Mouse (Mus musculus): ENCODE measurements around the gene Lrfn2. TPM values are rescaled to one million over a fixed set of nuclear protein-coding genes. Genes with fewer than 3 reads are reported as not detected.
A peak's percentile ranks its signal among the peaks of the same experiment; 100 is the strongest.

The Lrfn2 gene
- polyA plus RNA-seq, 1 experiment from 2014 or later: 10.4 TPM

DNA sequence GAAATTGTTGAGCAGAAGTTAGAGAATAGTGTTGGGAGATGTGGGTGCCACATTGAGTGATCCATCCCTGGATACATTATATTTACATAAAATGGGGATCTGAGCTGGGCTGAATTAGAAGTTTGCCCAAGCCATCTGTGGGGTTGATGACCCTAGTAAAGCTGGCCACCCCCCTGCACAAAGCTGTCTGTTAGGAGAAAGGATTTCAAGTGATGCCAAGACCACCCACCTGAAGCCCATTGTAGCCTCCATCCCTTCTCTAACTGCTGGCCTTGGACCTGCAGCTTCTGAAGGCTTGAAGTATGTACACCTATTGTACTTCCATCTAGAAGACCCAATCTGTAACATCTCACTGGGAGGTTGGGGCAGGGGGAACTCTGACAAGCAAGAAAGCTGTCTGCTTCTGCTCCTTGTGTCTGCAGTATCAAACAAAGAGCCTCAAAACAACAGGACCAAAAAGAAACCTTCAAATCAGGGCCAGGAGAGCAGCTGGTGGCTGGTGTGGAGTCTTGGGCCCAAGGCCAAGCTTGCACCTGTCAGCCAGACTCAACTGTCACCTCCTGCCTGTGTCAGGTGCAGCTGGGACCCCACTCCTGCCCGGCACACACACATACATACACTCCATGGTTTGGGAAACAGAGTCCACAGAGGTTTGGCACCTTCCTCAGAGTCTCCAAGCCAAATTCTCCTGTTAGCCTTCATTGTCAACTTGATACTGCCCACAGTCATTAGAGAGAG lies 63.2 kb downstream of the Lrfn2 start:
- H3K4me3 ChIP-seq (replicated peaks; ENCODE audit: low read length): no peak overlapping the region
- 0 out of 2 replicates have a peak, but pooled peaks cover 3% of the 10 kb centered on the region for H3K9me3 ChIP-seq (ENCODE audit: control insufficient read depth, low read length)
- no peak overlapping the region for H3K27ac ChIP-seq (ENCODE audit: low read length)
- H3K36me3 ChIP-seq (ENCODE audit: control insufficient read depth, insufficient read depth): no peaks in the 10 kb centered on the region
- no peak for ATAC-seq
- H3K4me1 ChIP-seq (replicated peaks; ENCODE audit: control insufficient read depth, insufficient read depth, low read length): peaks cover 15% of the 10 kb centered on the region
- H3K27me3 ChIP-seq (replicated peaks; ENCODE audit: control insufficient read depth, insufficient read depth, low read length): no peaks in the 10 kb centered on the region
- WGBS: 56% methylated on average over 1 of the region's 1 CpGs
- no peak overlapping the region for H3K4me2 ChIP-seq (ENCODE audit: low read length)
- H3K9ac ChIP-seq (replicated peaks; ENCODE audit: low read depth, low read length): no peak overlapping the region

DNA sequence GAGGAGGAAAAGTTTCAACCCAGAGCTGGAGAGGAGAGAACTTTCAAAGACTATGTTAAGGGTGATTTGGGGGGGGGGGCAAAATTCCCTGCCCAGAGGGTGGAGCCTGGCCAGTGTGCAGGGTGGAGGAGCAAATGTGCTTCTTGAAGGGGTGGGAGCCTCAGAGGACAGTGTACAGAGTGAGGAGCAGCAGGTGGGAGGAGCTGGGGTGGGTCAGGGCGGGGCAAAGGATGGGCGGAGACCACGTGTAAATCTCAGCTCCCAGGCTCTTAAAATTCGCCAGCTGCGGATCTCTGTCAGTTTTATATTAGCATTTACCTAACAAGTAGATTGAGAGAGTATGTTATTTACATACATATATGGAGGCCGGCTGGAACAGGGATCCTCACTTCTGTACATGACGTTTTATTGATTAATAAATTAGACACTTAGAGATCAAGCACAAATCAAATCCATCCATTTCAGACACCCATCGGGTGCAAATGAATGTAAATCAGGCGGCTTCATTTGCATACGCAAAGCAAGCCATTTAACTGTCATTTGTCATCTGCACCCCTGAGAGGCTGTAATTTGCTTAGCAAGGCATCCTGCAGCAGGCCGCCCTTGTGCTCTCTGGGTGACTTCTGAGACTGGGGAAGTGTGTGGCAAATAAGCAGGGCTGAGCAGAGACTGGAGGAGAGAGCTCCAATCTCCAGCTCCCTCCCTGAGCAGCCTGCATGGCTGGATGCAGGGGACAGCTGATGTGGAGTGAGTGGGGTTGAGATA lies 67.5 kb downstream of the Lrfn2 start:
- Histone ChIP-seq H3K27me3 (replicated peaks; ENCODE audit: control insufficient read depth, insufficient read depth, low read length) (no peaks in the 10 kb centered on the region), H3K27ac (ENCODE audit: low read length) (peak overlapping the region; percentile 78), H3K9ac (replicated peaks; ENCODE audit: low read depth, low read length) (no peak overlapping the region), H3K4me3 (replicated peaks; ENCODE audit: low read length) (no peak overlapping the region), H3K9me3 (ENCODE audit: control insufficient read depth, low read length) (0 out of 2 replicates have a peak, but pooled peaks cover 3% of the 10 kb centered on the region), H3K4me2 (ENCODE audit: low read length) (peak overlapping the region; percentile 32), H3K36me3 (ENCODE audit: control insufficient read depth, insufficient read depth) (no peaks in the 10 kb centered on the region), H3K4me1 (replicated peaks; ENCODE audit: control insufficient read depth, insufficient read depth, low read length) (peaks cover 19% of the 10 kb centered on the region)
- ATAC-seq: peak; percentile 92
- 4% methylated on average over 11 of the region's 11 CpGs for WGBS

DNA sequence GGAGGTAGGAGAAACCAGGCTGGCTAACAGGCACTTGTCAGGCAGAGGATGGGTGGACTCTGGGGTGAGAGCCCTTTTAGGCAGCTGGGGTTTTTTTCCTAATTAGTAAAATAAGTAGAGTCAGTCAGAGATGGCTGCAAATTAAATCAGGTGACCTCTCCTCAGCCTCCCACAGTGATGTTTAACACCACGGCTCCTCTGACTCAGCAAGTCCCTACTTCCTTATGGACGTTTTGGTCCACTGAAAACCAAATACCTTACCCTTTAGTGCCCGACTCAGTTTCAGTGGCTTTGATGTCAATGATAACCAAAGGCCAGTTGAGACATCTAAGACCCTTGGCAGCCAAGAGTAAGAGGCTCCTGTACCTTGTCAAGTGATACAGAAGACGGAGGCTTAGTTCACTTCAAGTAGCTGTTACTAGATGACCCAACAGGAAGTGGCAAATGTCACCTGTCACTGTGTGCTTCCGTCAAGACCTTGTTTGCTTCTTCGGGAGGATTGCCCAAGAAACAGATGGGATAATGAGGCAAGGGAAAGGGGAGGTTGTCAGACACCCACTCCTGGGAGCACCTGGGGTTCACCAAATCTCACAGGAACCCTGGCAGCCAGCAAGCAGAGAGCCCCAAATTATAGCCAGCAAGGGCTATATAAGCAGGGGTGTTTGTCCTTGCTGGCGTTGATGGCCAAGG lies 77.3 kb downstream of the Lrfn2 start:
- Histone ChIP-seq H3K27me3 (replicated peaks; ENCODE audit: control insufficient read depth, insufficient read depth, low read length) (no peaks in the 10 kb centered on the region), H3K27ac (ENCODE audit: low read length) (no peak overlapping the region), H3K36me3 (ENCODE audit: control insufficient read depth, insufficient read depth) (no peaks in the 10 kb centered on the region), H3K4me2 (ENCODE audit: low read length) (no peak overlapping the region), H3K9ac (replicated peaks; ENCODE audit: low read depth, low read length) (no peak overlapping the region), H3K4me1 (replicated peaks; ENCODE audit: control insufficient read depth, insufficient read depth, low read length) (peaks cover 9% of the 10 kb centered on the region), H3K9me3 (ENCODE audit: control insufficient read depth, low read length) (no peaks in the 10 kb centered on the region), H3K4me3 (replicated peaks; ENCODE audit: low read length) (no peak overlapping the region)
- no peak for ATAC-seq
- WGBS: 77% methylated on average over 7 of the region's 7 CpGs

DNA sequence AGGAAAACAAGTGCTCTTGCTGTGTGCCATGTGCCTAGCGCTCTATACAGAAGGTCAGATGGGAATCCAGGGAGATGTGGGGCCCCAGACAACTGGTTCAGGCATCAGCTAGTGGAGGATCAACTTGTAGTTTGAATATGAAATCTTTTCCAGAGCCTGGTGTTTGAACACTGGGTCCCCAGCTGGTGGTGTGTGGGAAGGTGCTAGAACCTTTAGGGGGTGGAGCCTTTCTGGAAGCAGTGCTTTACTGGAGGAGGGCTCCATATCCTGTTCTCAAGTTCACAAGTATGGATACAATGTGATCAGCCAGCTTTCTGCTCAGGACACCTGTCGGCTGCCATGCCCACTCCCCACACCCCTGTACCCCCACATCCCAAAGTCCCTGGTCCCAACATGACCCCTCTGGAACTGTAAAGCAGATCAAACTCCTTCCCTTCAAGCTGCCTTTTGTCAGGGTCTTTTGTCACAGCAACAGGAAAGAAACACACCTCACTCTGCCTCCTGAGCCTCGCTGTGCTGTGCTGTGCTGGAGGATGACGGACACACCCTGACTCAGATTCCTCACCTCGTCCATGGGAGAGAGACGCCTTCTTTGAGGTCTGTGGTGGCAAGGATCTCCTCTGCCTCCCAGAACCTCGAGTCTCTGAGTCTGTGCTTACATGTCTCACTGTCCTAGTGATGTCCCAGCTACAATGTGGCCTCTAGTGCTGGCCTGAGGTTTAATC lies 81.9 kb downstream of the Lrfn2 start:
- no peak for ATAC-seq

DNA sequence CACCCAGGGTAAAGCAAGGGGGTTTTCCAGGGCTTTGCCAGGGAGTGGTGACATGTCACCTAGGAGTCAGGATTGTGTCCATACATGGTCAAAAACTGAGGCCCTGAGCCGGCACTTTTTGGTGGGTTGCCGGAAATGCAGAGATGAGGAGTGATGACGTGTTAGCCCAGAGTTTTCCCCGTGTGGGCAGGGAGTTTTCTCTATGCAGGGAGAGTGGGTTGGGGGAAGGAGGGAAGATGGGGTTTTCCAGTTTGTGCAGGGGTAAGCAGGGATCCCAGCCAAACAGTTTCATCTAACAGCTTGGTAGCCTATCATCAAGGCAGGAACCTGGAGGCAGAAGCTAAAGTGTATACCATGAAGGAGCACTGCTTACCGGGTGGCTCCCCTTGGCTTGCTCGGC lies 83.2 kb downstream of the Lrfn2 start:
- H3K36me3 ChIP-seq (ENCODE audit: control insufficient read depth, insufficient read depth): no peaks in the 10 kb centered on the region
- no peak overlapping the region for H3K27ac ChIP-seq (ENCODE audit: low read length)
- H3K27me3 ChIP-seq (replicated peaks; ENCODE audit: control insufficient read depth, insufficient read depth, low read length): no peaks in the 10 kb centered on the region
- H3K4me1 ChIP-seq (replicated peaks; ENCODE audit: control insufficient read depth, insufficient read depth, low read length): 0 out of 2 replicates have a peak, but pooled peaks cover 2% of the 10 kb centered on the region
- H3K9me3 ChIP-seq (ENCODE audit: control insufficient read depth, low read length): no peaks in the 10 kb centered on the region
- no peak overlapping the region for H3K9ac ChIP-seq (replicated peaks; ENCODE audit: low read depth, low read length)
- no peak overlapping the region for H3K4me2 ChIP-seq (ENCODE audit: low read length)
- H3K4me3 ChIP-seq (replicated peaks; ENCODE audit: low read length): no peak overlapping the region
- WGBS: 91% methylated on average over 6 of the region's 6 CpGs
- ATAC-seq: no peak

More for the DNA sequence above, 81.9 kb downstream of the Lrfn2 start:
- no peak overlapping the region for H3K4me2 ChIP-seq (ENCODE audit: low read length)
- no peaks in the 10 kb centered on the region for H3K9me3 ChIP-seq (ENCODE audit: control insufficient read depth, low read length)
- 0 out of 2 replicates have a peak, but pooled peaks cover 2% of the 10 kb centered on the region for H3K4me1 ChIP-seq (replicated peaks; ENCODE audit: control insufficient read depth, insufficient read depth, low read length)
- H3K27me3 ChIP-seq (replicated peaks; ENCODE audit: control insufficient read depth, insufficient read depth, low read length): no peaks in the 10 kb centered on the region
- H3K4me3 ChIP-seq (replicated peaks; ENCODE audit: low read length): no peak overlapping the region
- no peaks in the 10 kb centered on the region for H3K36me3 ChIP-seq (ENCODE audit: control insufficient read depth, insufficient read depth)
- WGBS: 74% methylated on average over 7 of the region's 7 CpGs
- H3K27ac ChIP-seq (ENCODE audit: low read length): no peak overlapping the region
- H3K9ac ChIP-seq (replicated peaks; ENCODE audit: low read depth, low read length): no peak overlapping the region

DNA sequence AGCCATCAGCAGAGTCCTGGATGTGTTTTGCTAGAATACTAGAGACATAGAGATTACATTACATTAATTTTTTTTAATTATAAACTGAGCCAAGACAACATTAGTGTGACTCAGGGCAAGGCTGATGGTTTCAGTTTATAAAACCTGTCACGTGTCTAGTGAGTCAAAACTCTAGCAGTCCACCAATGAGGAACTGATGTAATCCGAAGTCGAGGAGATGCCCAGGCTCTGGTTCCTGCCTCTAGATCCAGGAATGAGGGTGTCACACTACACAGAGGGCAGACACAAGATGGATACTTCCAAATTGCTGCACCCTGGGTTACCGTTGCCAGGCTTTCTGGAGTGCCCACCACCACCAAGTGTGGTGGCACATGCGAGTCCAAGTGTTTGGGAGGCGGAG lies 84.0 kb downstream of the Lrfn2 start:
- no peak for ATAC-seq
- H3K27ac ChIP-seq (ENCODE audit: low read length): no peak overlapping the region
- no peak overlapping the region for H3K4me3 ChIP-seq (replicated peaks; ENCODE audit: low read length)
- no peaks in the 10 kb centered on the region for H3K9me3 ChIP-seq (ENCODE audit: control insufficient read depth, low read length)
- whole genome bisulfite sequencing: 95% methylated on average over 6 of the region's 6 CpGs
- 0 out of 2 replicates have a peak, but pooled peaks cover 2% of the 10 kb centered on the region for H3K4me1 ChIP-seq (replicated peaks; ENCODE audit: control insufficient read depth, insufficient read depth, low read length)
- H3K9ac ChIP-seq (replicated peaks; ENCODE audit: low read depth, low read length): no peak overlapping the region
- H3K27me3 ChIP-seq (replicated peaks; ENCODE audit: control insufficient read depth, insufficient read depth, low read length): no peaks in the 10 kb centered on the region
- no peaks in the 10 kb centered on the region for H3K36me3 ChIP-seq (ENCODE audit: control insufficient read depth, insufficient read depth)
- no peak overlapping the region for H3K4me2 ChIP-seq (ENCODE audit: low read length)

DNA sequence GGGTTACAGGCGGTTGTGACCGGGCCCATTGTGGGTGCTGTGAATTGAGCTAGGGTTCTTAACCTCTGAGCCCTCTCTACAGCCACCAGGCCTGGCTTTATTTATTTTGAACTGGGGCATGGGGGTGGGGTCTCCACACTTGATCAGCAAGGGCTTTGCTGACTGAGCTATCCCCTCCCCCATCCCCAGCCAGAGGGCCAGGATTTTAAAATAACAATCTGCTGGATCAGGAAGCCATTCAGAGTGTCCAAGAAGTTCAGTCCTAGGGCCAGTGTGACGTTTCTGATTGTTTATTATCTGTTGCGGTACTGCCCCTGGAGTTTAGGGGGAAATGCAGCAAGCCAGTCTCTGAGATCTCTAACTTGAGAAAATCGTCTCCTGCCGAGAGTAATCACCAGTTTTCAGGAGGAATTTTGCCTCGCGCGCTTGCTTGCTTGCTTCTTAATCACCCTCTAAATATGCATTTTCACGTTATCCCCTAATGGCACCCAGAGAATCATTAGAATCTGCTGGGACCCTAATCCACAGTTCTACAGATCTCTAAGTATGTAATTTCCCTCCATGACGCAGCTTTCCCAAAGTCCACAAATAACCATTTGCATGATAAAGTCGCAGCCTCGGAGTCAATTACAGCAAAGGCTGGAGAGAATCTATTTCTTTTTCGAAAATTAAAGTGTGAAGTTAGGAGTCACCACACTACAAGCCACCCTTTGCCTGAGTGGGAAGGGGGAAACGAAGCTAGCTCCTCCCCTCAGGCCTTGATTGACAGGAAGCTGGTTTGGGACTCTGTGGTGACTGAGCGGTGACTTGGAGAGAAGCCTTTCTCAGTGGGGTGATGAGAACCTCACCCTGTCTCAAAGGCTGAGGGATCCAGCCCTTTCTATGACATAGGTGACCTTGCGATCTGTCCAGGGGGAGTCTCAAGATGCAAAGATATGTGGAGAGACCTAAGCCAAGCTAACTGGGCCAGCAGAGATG lies 85.5 kb downstream of the Lrfn2 start:
- Histone ChIP-seq H3K9ac (replicated peaks; ENCODE audit: low read depth, low read length) (no peak overlapping the region), H3K4me2 (ENCODE audit: low read length) (no peak overlapping the region), H3K4me1 (replicated peaks; ENCODE audit: control insufficient read depth, insufficient read depth, low read length) (0 out of 2 replicates have a peak, but pooled peaks cover 2% of the 10 kb centered on the region), H3K9me3 (ENCODE audit: control insufficient read depth, low read length) (no peaks in the 10 kb centered on the region), H3K27me3 (replicated peaks; ENCODE audit: control insufficient read depth, insufficient read depth, low read length) (no peaks in the 10 kb centered on the region), H3K36me3 (ENCODE audit: control insufficient read depth, insufficient read depth) (no peaks in the 10 kb centered on the region), H3K27ac (ENCODE audit: low read length) (no peak overlapping the region), H3K4me3 (replicated peaks; ENCODE audit: low read length) (no peak overlapping the region)
- peak; percentile 38; the same call in 1 of the 2 replicates for ATAC-seq
- 35% methylated on average over 17 of the region's 17 CpGs for WGBS

DNA sequence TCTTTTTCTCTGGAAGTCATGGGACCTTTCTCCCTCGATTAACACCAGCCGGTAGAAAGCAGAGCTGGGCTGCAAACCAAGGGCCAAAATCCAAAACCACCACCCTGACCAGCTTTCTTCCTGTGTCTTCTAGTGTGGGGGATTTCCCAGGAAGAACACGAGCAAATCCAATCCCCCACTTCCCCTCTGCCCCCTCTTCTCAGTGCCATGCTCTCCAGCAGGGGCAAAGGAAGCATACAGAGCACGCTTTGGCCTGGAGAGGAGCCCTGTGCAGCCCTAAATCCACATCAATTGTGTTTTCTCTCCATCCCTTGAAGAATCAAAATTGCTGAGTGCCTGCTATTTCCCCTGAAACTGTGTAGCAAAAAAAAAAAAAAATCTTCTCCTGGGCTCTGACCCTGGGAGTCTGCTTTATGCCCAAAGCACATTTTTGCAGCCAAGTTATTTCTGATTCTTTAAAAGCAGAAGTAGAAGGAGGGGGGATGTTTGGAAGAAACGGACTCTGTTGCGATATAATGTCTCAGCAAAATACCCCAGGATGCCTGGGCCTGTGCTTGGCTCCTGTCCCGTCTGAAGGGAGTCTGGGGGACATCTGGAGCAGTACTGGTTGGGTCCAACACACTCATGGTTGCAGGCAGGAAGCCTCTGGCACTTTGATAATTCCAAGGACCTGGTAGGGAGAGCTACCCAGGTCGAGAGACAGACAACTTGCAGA lies 86.8 kb downstream of the Lrfn2 start:
- no peaks in the 10 kb centered on the region for H3K36me3 ChIP-seq (ENCODE audit: control insufficient read depth, insufficient read depth)
- 71% methylated on average over 8 of the region's 8 CpGs for WGBS
- no peaks in the 10 kb centered on the region for H3K27me3 ChIP-seq (replicated peaks; ENCODE audit: control insufficient read depth, insufficient read depth, low read length)
- no peak overlapping the region for H3K27ac ChIP-seq (ENCODE audit: low read length)
- no peak for ATAC-seq
- 0 out of 2 replicates have a peak, but pooled peaks cover 2% of the 10 kb centered on the region for H3K4me1 ChIP-seq (replicated peaks; ENCODE audit: control insufficient read depth, insufficient read depth, low read length)
- no peaks in the 10 kb centered on the region for H3K9me3 ChIP-seq (ENCODE audit: control insufficient read depth, low read length)
- no peak overlapping the region for H3K4me2 ChIP-seq (ENCODE audit: low read length)
- no peak overlapping the region for H3K4me3 ChIP-seq (replicated peaks; ENCODE audit: low read length)
- no peak overlapping the region for H3K9ac ChIP-seq (replicated peaks; ENCODE audit: low read depth, low read length)

Data from forebrain, embryonic 16.5 days (tissue).